Mouse (Mus musculus) myocyte (in vitro differentiated cells): ENCODE measurements around the gene Mfsd6l.

Experiments used
- CEBPB ChIP-seq: IDR thresholded peaks from 2 replicates; pipeline ENCODE4 v1.6.1; 2011; ENCODE audit warnings: mild to moderate bottlenecking, moderate library complexity; ENCODE audit not compliant: poor library complexity, insufficient read depth, severe bottlenecking
- MAX ChIP-seq: IDR thresholded peaks from one replicate; pipeline ENCODE4 v1.6.1; 2011; ENCODE audit warnings: low read depth, mild to moderate bottlenecking, control low read depth
- POLR2A ChIP-seq: IDR thresholded peaks from one replicate; pipeline ENCODE4 v1.6.1; 2011; ENCODE audit warnings: low read depth, mild to moderate bottlenecking, control low read depth, moderate library complexity; ENCODE audit not compliant: insufficient read length
- SRF ChIP-seq: IDR thresholded peaks from one replicate; pipeline ENCODE4 v1.6.1; 2011; ENCODE audit warnings: low read depth; ENCODE audit not compliant: control insufficient read depth, insufficient read length

DNA sequence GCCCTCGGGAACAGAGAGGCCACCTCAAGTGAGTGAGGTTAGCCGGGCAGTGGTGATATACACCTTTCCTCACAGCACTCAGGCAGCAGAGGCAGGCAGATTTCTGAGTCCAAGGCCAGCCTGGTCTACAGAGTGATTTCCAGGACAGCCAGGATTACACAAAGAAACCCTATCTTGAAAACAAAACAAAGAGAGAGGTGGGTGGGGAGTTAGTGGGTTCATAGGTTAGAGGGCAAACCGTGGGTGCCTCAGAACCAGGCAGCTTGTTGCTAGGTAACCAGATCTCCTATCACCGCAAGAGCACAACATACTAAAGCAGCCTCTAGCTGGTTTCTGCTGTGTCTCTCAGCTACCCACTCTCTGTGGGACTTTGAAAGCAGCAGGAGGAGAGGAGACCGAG is 30.7 kb downstream of the Mfsd6l start, which contains the start of gene Ccdc42:
- TF ChIP-seq POLR2A (no peak), CEBPB (no peak), MAX (no peak), SRF (no peak)
